Mouse (Mus musculus) small intestine, adult 2 months (tissue): ENCODE data around the gene Selplg. TPM values are rescaled to one million over a fixed set of nuclear protein-coding genes. Genes with fewer than 3 reads are reported as not detected.

Source experiments
- H3K27ac ChIP-seq: fragments of 200-500 bp; 2 replicates; pipeline ENCODE4 v1.5.1; 2012; ENCODE audit warnings: low read depth, low read length, control low read depth, inconsistent platforms; ENCODE audit not compliant: insufficient read depth
- H3K27me3 ChIP-seq: fragments of 200-500 bp; 2 replicates; pipeline ENCODE4 v1.6.1; 2012; ENCODE audit warnings: mild to moderate bottlenecking, moderate library complexity, low read length, inconsistent platforms; ENCODE audit not compliant: control insufficient read depth, insufficient read depth
- H3K36me3 ChIP-seq: fragments of 200-500 bp; 2 replicates; pipeline ENCODE4 v1.6.1; 2012; ENCODE audit warnings: mild to moderate bottlenecking, low read length, control low read depth, inconsistent platforms; ENCODE audit not compliant: control insufficient read depth, insufficient read depth
- H3K4me1 ChIP-seq: fragments of 200-500 bp; 2 replicates; pipeline ENCODE4 v1.6.1; 2012; ENCODE audit warnings: low read length, inconsistent platforms, mixed read lengths; ENCODE audit not compliant: control insufficient read depth, insufficient read depth, insufficient read length
- H3K4me3 ChIP-seq: fragments of 200-500 bp; 2 replicates; pipeline ENCODE4 v1.5.1; 2012; ENCODE audit warnings: low read depth, mild to moderate bottlenecking, control low read depth, inconsistent platforms, low read length, moderate library complexity
- CTCF ChIP-seq: fragments of 200-500 bp; IDR thresholded peaks from 2 replicates; pipeline ENCODE4 v1.5.1; 2012; ENCODE audit warnings: low read depth, mild to moderate bottlenecking, control low read depth, inconsistent platforms, low read length, moderate library complexity, mixed read lengths; ENCODE audit not compliant: insufficient replicate concordance, insufficient read length; ENCODE audit errors: extremely low read depth
- POLR2A ChIP-seq: fragments of 200-500 bp; IDR thresholded peaks from 2 replicates; pipeline ENCODE4 v1.6.1; 2012; ENCODE audit warnings: low read depth, mild to moderate bottlenecking, control low read depth, inconsistent platforms, low read length, moderate library complexity
- WGBS: fragments of 180-500 bp; shearing (Covaris S2); methylation state at CpG from one replicate; pipeline ENCODE4 v1.1.7; 2018; 5-methylcytosine and 5-hydroxymethylcytosine counted together
- polyA plus RNA-seq: library from polyadenylated mRNA; depleted of rRNA; stranded (reverse); fragments of >200 nt; gene quantifications from 2 replicates; pipeline ENCODE4 v1.2.3, GENCODE M21; 2012

Selplg gene
- polyA plus RNA-seq, 1 experiment: 52.3 TPM

DNA sequence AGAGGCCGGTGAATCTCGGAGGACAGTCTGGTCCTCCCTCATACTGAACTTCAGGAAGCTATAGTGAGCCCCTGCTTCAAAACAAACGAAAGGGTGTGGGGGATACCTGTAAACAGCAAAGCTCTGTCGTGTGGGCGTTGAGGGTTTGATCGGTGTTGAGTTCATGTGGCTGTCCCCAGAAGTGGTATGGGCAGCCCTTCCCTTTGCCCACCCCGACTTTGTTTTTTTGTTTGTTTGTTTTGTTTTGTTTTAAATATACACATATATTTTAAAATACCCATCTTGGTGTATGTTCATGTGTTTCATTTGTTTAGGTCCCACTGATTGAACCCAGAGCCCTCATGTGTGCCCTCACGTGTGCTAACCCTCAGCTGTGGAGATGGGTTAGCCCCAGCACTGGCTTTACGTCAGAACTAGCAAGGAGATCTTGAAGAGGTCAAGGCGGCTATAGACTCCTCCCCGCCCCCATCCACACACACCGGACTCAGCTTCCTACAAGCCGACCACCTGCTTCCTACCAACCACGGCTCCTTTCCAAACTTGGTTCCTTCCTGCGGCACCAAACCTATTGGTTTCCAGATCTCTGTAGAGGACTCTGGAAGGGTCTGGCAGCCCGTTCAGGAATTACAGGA lies 988 bp upstream of the Selplg start:
- H3K4me1 ChIP-seq: no peaks in the 10 kb centered on the region; the same call in 1 of the 2 replicates
- no peak for TF ChIP-seq POLR2A
- no peak for TF ChIP-seq CTCF
- 56% methylated on average over 16 of the region's 16 CpGs for WGBS

DNA sequence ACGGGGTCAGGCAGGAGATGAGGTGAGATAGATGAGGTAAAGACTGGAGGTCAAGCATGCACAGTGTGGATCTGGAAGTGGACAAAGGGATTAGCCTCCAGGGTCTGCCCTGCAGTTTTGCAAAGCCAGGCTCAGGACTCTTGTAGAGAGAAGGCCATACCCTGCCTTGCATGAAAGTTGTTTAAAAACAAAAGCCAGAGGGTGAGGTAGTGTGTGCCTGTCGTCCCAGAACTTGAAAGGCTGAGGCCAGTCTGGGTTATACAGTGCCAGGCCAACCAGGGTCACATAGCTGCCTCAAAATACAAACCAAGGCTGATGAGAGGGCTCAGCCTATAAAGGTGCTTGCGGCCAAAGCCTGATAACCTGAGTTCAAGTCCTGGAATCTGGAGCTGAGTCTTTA lies 703 bp downstream of the Selplg start:
- peak overlapping the region; percentile 54 for H3K27ac ChIP-seq
- H3K27me3 ChIP-seq: no peaks in the 10 kb centered on the region
- TF ChIP-seq CTCF (no peak), POLR2A (no peak)
- H3K4me3 ChIP-seq: no peak overlapping the region; the same call in 1 of the 2 replicates
- H3K4me1 ChIP-seq: no peaks in the 10 kb centered on the region; the same call in 1 of the 2 replicates
- no peaks in the 10 kb centered on the region for H3K36me3 ChIP-seq
- 67% methylated on average over 3 of the region's 3 CpGs for WGBS

More for the DNA sequence above, 988 bp upstream of the Selplg start:
- no peak overlapping the region for H3K4me3 ChIP-seq
- H3K27me3 ChIP-seq: no peaks in the 10 kb centered on the region
- H3K36me3 ChIP-seq: no peaks in the 10 kb centered on the region
- H3K27ac ChIP-seq: no peak overlapping the region

DNA sequence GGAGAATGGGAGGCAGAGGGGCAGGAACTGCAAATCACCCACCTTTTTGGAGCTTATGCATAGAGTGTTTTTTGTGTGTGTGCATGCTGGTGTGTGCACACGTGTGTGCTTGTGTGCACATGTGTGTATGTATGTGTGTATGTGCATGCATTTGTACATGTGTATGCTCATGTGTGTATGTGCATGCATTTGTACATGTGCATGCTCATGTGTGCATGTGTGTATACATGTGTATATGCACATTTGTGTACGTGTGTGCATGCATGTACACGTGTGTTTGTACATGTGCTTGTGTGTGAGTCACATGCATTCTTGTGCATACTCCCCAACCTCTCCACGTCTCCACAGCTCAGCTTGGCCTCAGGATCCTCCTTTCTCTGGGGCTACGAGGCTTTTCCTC lies 1.6 kb downstream of the Selplg start:
- no peaks in the 10 kb centered on the region; the same call in 1 of the 2 replicates for H3K4me1 ChIP-seq
- no peaks in the 10 kb centered on the region for H3K27me3 ChIP-seq
- H3K4me3 ChIP-seq: no peak overlapping the region
- H3K27ac ChIP-seq: no peak overlapping the region
- TF ChIP-seq CTCF: no peak
- TF ChIP-seq POLR2A: no peak
- no peaks in the 10 kb centered on the region for H3K36me3 ChIP-seq
- 91% methylated on average over 5 of the region's 5 CpGs for WGBS

DNA sequence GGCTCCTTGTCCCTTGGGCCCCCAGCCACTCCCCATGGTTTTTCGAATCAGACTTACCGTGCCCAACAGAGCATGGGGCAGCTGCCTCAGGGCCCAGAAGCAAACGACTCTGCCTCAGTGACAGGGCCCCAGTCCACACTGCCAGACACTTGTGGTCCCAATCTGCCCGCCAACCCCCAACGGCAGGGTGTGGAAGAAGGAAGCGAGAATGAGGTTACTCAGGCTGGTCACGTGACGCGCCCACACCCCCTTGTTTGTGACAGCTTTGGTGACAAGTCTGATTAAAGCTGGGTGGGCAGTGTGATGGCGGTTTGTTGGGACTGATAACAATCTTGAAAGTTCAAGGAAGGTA lies 2.2 kb downstream of the Selplg start:
- Histone ChIP-seq H3K27me3 (no peaks in the 10 kb centered on the region), H3K4me3 (peak overlapping the region; percentile 56), H3K27ac (peak overlapping the region; percentile 77), H3K36me3 (no peaks in the 10 kb centered on the region), H3K4me1 (no peaks in the 10 kb centered on the region; the same call in 1 of the 2 replicates)
- TF ChIP-seq POLR2A (no peak), CTCF (no peak)
- WGBS: 37% methylated on average over 10 of the region's 10 CpGs

DNA sequence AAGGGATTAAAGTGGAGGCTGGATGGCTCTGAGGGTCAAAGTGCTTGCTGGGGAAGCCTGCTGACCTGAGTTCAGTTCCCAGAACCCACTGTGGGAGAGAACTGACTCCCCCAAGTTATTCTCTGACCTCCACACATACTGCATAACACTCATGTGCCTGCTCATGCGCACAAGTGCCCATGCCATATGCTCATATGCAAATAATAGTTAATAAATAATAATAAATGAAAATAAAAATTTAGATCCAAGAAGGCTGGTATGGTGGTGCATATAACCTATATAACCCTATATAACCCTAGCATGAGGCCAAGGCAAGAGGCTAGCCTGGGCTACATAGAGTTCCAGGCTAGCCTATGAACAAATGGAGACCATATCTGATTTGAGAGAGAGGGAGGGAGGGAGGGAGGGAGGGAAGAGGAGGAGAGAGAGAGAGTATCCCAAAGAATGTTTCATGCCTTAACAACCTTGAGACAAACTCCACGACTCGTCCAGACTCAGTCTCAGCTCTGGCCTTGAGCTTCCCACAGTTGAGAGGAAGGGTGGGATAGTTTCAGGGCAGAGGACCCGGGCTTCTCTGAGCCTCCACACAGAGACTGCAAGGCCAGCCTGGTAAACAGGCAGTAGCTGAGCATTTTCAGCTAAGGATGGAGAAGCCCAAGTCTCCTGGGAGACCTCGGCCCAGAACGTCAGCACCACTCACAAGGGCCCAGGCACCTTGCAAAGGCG lies 2.7 kb downstream of the Selplg start:
- Histone ChIP-seq H3K27me3 (no peaks in the 10 kb centered on the region), H3K36me3 (no peaks in the 10 kb centered on the region), H3K27ac (peak overlapping the region; percentile 77), H3K4me1 (no peaks in the 10 kb centered on the region; the same call in 1 of the 2 replicates), H3K4me3 (peak overlapping the region; percentile 56)
- WGBS: 53% methylated on average over 7 of the region's 7 CpGs
- TF ChIP-seq CTCF: no peak
- TF ChIP-seq POLR2A: no peak

DNA sequence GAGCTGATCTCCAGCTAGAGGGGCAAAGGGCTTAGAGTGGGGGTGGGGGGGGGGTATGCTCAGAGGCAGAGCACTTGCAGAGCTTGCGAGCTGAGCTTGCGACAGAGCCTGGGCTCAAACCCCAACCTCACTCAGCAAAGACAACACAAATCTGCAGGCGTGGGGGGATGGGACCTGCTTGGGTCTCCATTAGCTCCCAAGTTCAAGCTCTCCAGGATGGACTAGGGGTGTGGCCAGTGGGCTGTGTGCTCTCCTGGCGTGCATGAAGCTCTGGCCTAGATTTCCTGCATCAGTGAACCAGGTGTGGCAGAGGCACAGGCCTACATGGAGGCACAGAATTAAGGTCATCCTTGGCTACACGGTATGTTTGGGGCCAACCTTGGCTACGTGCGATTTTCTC lies 4.0 kb downstream of the Selplg start:
- H3K36me3 ChIP-seq: no peaks in the 10 kb centered on the region; the same call in 1 of the 2 replicates
- no peaks in the 10 kb centered on the region for H3K27me3 ChIP-seq
- WGBS: 50% methylated on average over 7 of the region's 7 CpGs
- H3K4me3 ChIP-seq: peak overlapping the region; percentile 28
- H3K4me1 ChIP-seq: no peaks in the 10 kb centered on the region; the same call in 1 of the 2 replicates
- peak overlapping the region; percentile 33; the same call in 1 of the 2 replicates for H3K27ac ChIP-seq
- no peak for TF ChIP-seq POLR2A

DNA sequence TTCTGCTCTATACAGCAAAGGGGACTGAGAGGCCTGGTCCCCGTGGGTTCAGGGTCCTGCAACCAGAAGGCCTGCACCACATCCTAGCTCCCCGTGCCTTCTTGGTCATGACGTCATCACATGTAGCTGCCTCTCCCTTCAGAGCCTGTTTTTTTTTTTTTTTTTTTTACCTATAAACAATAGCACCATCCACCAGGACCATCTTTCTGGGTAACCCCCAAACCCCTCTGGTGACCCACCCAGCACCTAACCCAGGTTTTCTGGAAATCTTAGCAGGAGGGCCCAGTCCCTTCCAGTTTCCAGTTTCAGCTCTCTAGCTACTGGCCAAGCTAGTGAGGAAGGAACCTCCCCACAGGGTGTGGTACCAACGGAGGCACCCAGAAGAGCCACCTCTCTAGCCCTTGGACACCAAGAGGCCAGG lies 4.4 kb downstream of the Selplg start:
- H3K27me3 ChIP-seq: no peaks in the 10 kb centered on the region
- peak overlapping the region; percentile 28 for H3K4me3 ChIP-seq
- H3K36me3 ChIP-seq: no peaks in the 10 kb centered on the region; the same call in 1 of the 2 replicates
- peak overlapping the region; percentile 33; the same call in 1 of the 2 replicates for H3K27ac ChIP-seq
- no peaks in the 10 kb centered on the region; the same call in 1 of the 2 replicates for H3K4me1 ChIP-seq
- 39% methylated on average over 4 of the region's 4 CpGs for WGBS
- TF ChIP-seq CTCF (no peak), POLR2A (no peak)
